ENCODE assay signal across 9 mouse cellular contexts in the genomic region with DNA sequence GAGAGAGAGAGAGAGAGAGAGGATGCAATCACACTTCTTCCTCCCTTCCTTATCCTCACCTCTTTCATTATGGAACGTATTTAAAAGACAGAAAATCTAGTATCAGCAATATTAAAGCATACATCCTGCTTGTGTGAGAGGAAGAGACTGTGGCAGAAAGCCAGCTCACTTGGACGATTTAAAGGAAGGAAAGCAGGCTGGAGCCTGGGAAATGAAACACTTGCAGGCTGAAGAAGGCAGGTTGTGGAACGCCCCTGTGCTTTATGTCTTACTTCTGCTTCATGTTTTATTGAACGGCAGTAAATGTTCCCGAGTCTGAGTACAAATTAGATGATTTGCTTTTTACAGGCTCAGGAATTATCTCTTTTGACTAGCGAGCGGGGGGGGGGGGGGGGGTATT. TPM values are rescaled to one million over a fixed set of nuclear protein-coding genes. Genes with fewer than 3 reads are reported as not detected.
DNase-seq lines count a peak whose midpoint lies in the region; ATAC-seq lines count a peak whose summit lies in the region.
"Had no signal": no experiment of that assay in that cellular context is flagged by ENCODE, and none has a peak within 500 bp of the region (broad histone marks: within the 10 kb centered on the region; RNA-seq: fewer than 3 reads in every experiment).

No protein-coding gene starts in this region.

- WGBS in forebrain, embryonic 14.5 days: 40% methylated on average over 7 of the region's 7 CpGs
- 55% methylated on average over 7 of the region's 7 CpGs for WGBS in forebrain, embryonic 12.5 days
- WGBS in heart, embryonic 12.5 days: 40% methylated on average over 7 of the region's 7 CpGs

- no peak overlapping the region for H3K27ac ChIP-seq in forebrain, embryonic 14.5 days (ENCODE audit: low read depth, low read length)
- H3K27ac ChIP-seq in forebrain, embryonic 12.5 days: no peak overlapping the region
- peak overlapping the region; percentile 43; the same call in 1 of the 2 replicates for H3K27ac ChIP-seq in heart, embryonic 12.5 days (ENCODE audit: poor library complexity, severe bottlenecking)

- H3K4me3 ChIP-seq in forebrain, embryonic 14.5 days (ENCODE audit: low read depth, low read length): no peak overlapping the region
- no peak overlapping the region for H3K4me3 ChIP-seq in forebrain, embryonic 12.5 days (replicated peaks)
- no peak overlapping the region for H3K4me3 ChIP-seq in heart, embryonic 12.5 days

- peak; percentile 64 for DNase-seq in forebrain, embryonic 14.5 days (ENCODE audit: low spot score)
- peak; percentile 31 for DNase-seq in 3T3-L1 (ENCODE audit: low read depth, low spot score)
- DNase-seq in layer of hippocampus, adult 9-11 months: peak; percentile 51
- DNase-seq in right cerebral cortex, postnatal 10 days (ENCODE audit: low spot score in 2 of 2): peak; percentile 61 to 67
- DNase-seq in urinary bladder, postnatal 10 days (ENCODE audit: low spot score): no peak
- DNase-seq in cerebellum, adult 9-10 months: no peak

- no peak overlapping the region for H3K4me2 ChIP-seq in forebrain, embryonic 14.5 days (ENCODE audit: low read length)
- H3K4me2 ChIP-seq in forebrain, embryonic 12.5 days: no peak overlapping the region
- peak overlapping the region; percentile 12; the same call in 1 of the 2 replicates for H3K4me2 ChIP-seq in heart, embryonic 12.5 days

- H3K27me3 ChIP-seq in forebrain, embryonic 14.5 days (replicated peaks; ENCODE audit: control insufficient read depth, insufficient read depth, low read length): no peaks in the 10 kb centered on the region
- H3K27me3 ChIP-seq in forebrain, embryonic 12.5 days: no peaks in the 10 kb centered on the region
- H3K27me3 ChIP-seq in heart, embryonic 12.5 days (replicated peaks): no peaks in the 10 kb centered on the region
- H3K27me3 ChIP-seq: CH12.LX had no signal

- ATAC-seq in forebrain, embryonic 14.5 days: peak; percentile 44; the same call in 1 of the 2 replicates
- no peak for ATAC-seq in forebrain, embryonic 12.5 days (ENCODE audit: low FRiP score)
- ATAC-seq in heart, embryonic 12.5 days (ENCODE audit: insufficient number of reproducible peaks, low FRiP score): no peak

- H3K9me3 ChIP-seq in forebrain, embryonic 14.5 days (replicated peaks; ENCODE audit: control insufficient read depth, low read length): no peaks in the 10 kb centered on the region
- no peaks in the 10 kb centered on the region for H3K9me3 ChIP-seq in forebrain, embryonic 12.5 days
- H3K9me3 ChIP-seq in heart, embryonic 12.5 days (replicated peaks): no peaks in the 10 kb centered on the region

- H3K9ac ChIP-seq in forebrain, embryonic 14.5 days (ENCODE audit: low read length): no peak overlapping the region
- H3K9ac ChIP-seq in forebrain, embryonic 12.5 days: no peak overlapping the region
- no peak overlapping the region for H3K9ac ChIP-seq in heart, embryonic 12.5 days

- no peaks in the 10 kb centered on the region for H3K36me3 ChIP-seq in forebrain, embryonic 14.5 days (ENCODE audit: control insufficient read depth, insufficient read depth, low read length)
- no peaks in the 10 kb centered on the region for H3K36me3 ChIP-seq in forebrain, embryonic 12.5 days (replicated peaks)
- no peaks in the 10 kb centered on the region for H3K36me3 ChIP-seq in heart, embryonic 12.5 days

- no peaks in the 10 kb centered on the region; the same call in 1 of the 2 replicates for H3K4me1 ChIP-seq in forebrain, embryonic 14.5 days (ENCODE audit: control insufficient read depth, insufficient read depth, low read length)
- H3K4me1 ChIP-seq in forebrain, embryonic 12.5 days: 0 out of 2 replicates have a peak, but pooled peaks cover 6% of the 10 kb centered on the region
- H3K4me1 ChIP-seq in heart, embryonic 12.5 days (replicated peaks): peaks cover 3% of the 10 kb centered on the region; the same call in 1 of the 2 replicates

RNA-seq across cellular contexts. Expression of a gene that starts 29.1 kb away (rescaled TPM):
- not detected in 2 replicates for polyA plus RNA-seq in forebrain, embryonic 14.5 days (2014; fragmentation: Nextera tagmentation; extraction: Ambion mirVana)
- 0.23 TPM in 1 of 2 replicates, not detected in the other for polyA plus RNA-seq in forebrain, embryonic 12.5 days (2016; fragmentation: Nextera tagmentation; extraction: Ambion mirVana)
- polyA plus RNA-seq in heart, embryonic 12.5 days (2016; fragmentation: Nextera tagmentation; extraction: Ambion mirVana): not detected in 2 replicates

Comparison
In these comparisons a context has a peak if more than half of its experiments do, and no peak if none do; other contexts are left out.
1. DNase-seq: peak in forebrain, embryonic 14.5 days (single experiment), 3T3-L1 (single experiment), layer of hippocampus, adult 9-11 months (single experiment) and right cerebral cortex, postnatal 10 days (2 of 2); none in urinary bladder, postnatal 10 days (single experiment) and cerebellum, adult 9-10 months (single experiment).